Mouse (Mus musculus): ENCODE measurements around the gene Mllt3.

The Mllt3 gene

GRCm38 (mm10) chr4:87834310-87834709 lies 198.9 kb downstream of the Mllt3 start:
- in situ Hi-C loops (cut with MboI, MseI): no loop called here

GRCm38 (mm10) chr4:87830794-87831306 lies 202.3 kb downstream of the Mllt3 start:
- in situ Hi-C loops (cut with MboI, MseI): no loop called here

- in situ Hi-C loops (cut with MboI, MseI): no loop called here
Measured at GRCm38 (mm10) chr4:87829426-87830063, 203.6 kb downstream of the Mllt3 start.

- in situ Hi-C loops (cut with MboI, MseI): no loop called here
Measured at GRCm38 (mm10) chr4:87826336-87826735, 206.8 kb downstream of the Mllt3 start.

- in situ Hi-C loops (cut with MboI, MseI): no loop called here
Measured at GRCm38 (mm10) chr4:87823623-87824022, 209.5 kb downstream of the Mllt3 start.

GRCm38 (mm10) chr4:87823191-87823590 lies 210.0 kb downstream of the Mllt3 start:
- in situ Hi-C loops (cut with MboI, MseI): no loop called here

- in situ Hi-C loops (cut with MboI, MseI): no loop called here
Measured at GRCm38 (mm10) chr4:87820911-87821310, 212.3 kb downstream of the Mllt3 start.

GRCm38 (mm10) chr4:87819182-87819581 lies 214.0 kb downstream of the Mllt3 start:
- in situ Hi-C loops (cut with MboI, MseI): no loop called here

- in situ Hi-C loops (cut with MboI, MseI): no loop called here
Measured at GRCm38 (mm10) chr4:87818276-87818675, 214.9 kb downstream of the Mllt3 start.

GRCm38 (mm10) chr4:87815465-87816108 lies 217.6 kb downstream of the Mllt3 start:
- in situ Hi-C loops (cut with MboI, MseI): no loop called here

GRCm38 (mm10) chr4:87811899-87812298 lies 221.3 kb downstream of the Mllt3 start:
- in situ Hi-C loops (cut with MboI, MseI): no loop called here

GRCm38 (mm10) chr4:87806196-87806987 lies 226.8 kb downstream of the Mllt3 start:
- in situ Hi-C loops (cut with MboI, MseI): no loop called here

GRCm38 (mm10) chr4:87804576-87804975 lies 228.6 kb downstream of the Mllt3 start:
- in situ Hi-C loops (cut with MboI, MseI): no loop called here

- in situ Hi-C loops (cut with MboI, MseI): no loop called here
Measured at GRCm38 (mm10) chr4:87803313-87803712, 229.9 kb downstream of the Mllt3 start.

- in situ Hi-C loops (cut with MboI, MseI): no loop called here
Measured at GRCm38 (mm10) chr4:87802140-87802539, 231.0 kb downstream of the Mllt3 start.

GRCm38 (mm10) chr4:87801332-87801731 lies 231.8 kb downstream of the Mllt3 start:
- in situ Hi-C loops (cut with MboI, MseI): no loop called here

- in situ Hi-C loops (cut with MboI, MseI): no loop called here
Measured at GRCm38 (mm10) chr4:87800276-87800675, 232.9 kb downstream of the Mllt3 start.

GRCm38 (mm10) chr4:87799418-87799817 lies 233.7 kb downstream of the Mllt3 start:
- in situ Hi-C loops (cut with MboI, MseI): loop anchor here (25.0 kb wide), 1 partner anchor 538 kb away; no protein-coding TSS in a partner anchor

- in situ Hi-C loops (cut with MboI, MseI): loop anchor here (25.0 kb wide), 1 partner anchor 542 kb away; no protein-coding TSS in a partner anchor
Measured at GRCm38 (mm10) chr4:87795261-87795660, 237.9 kb downstream of the Mllt3 start.

- in situ Hi-C loops (cut with MboI, MseI): loop anchor here (5.0 to 25.0 kb wide), 2 partner anchors 213 to 543 kb away; no protein-coding TSS in a partner anchor
Measured at GRCm38 (mm10) chr4:87794216-87794615, 238.9 kb downstream of the Mllt3 start.

- in situ Hi-C loops (cut with MboI, MseI): loop anchor here (5.0 to 25.0 kb wide), 2 partner anchors 215 to 545 kb away; no protein-coding TSS in a partner anchor
Measured at GRCm38 (mm10) chr4:87792511-87792910, 240.7 kb downstream of the Mllt3 start.

GRCm38 (mm10) chr4:87789446-87789845 lies 243.7 kb downstream of the Mllt3 start:
- in situ Hi-C loops (cut with MboI, MseI): loop anchor here (25.0 kb wide), 1 partner anchor 548 kb away; no protein-coding TSS in a partner anchor
